Mouse (Mus musculus) embryonic facial prominence, embryonic 15.5 days (tissue): ENCODE measurements around the gene Adap2. TPM values are rescaled to one million over a fixed set of nuclear protein-coding genes. Genes with fewer than 3 reads are reported as not detected.
"Not testable (repeated sequence)": the region's sequence is repeated elsewhere in the genome, so short reads cannot be mapped to it uniquely, and the experiment has no call there.

ENCODE experiments used
- ATAC-seq: fragments of 200-750 bp; cut with Nextera tagmentation; 2 replicates; pipeline ENCODE4 v1.8.0; 2017; ENCODE audit warnings: low read depth, moderate TSS enrichment; ENCODE audit not compliant: insufficient number of reproducible peaks, low FRiP score, low TSS enrichment
- H3K27ac ChIP-seq: fragments of 300-500 bp; sonication (generic); replicated peaks from 2 replicates; pipeline ENCODE4 v1.5.1; 2015; ENCODE audit warnings: mild to moderate bottlenecking, inconsistent platforms
- H3K27me3 ChIP-seq: fragments of 300-500 bp; sonication (generic); 2 replicates; pipeline ENCODE4 v1.6.1; 2015; ENCODE audit warnings: inconsistent platforms
- H3K36me3 ChIP-seq: fragments of 300-500 bp; sonication (generic); 2 replicates; pipeline ENCODE4 v1.6.1; 2015; ENCODE audit warnings: mild to moderate bottlenecking, inconsistent platforms
- H3K4me1 ChIP-seq: fragments of 300-500 bp; sonication (generic); 2 replicates; pipeline ENCODE4 v1.6.1; 2015; ENCODE audit warnings: inconsistent platforms
- H3K4me2 ChIP-seq: fragments of 300-500 bp; sonication (generic); replicated peaks from 2 replicates; pipeline ENCODE4 v1.6.1; 2015; ENCODE audit warnings: mild to moderate bottlenecking, inconsistent platforms
- H3K4me3 ChIP-seq: fragments of 300-500 bp; sonication (generic); replicated peaks from 2 replicates; pipeline ENCODE4 v1.5.1; 2015; ENCODE audit warnings: mild to moderate bottlenecking, inconsistent platforms
- H3K9ac ChIP-seq: fragments of 300-500 bp; sonication (generic); 2 replicates; pipeline ENCODE4 v1.6.1; 2015; ENCODE audit warnings: inconsistent platforms
- H3K9me3 ChIP-seq: fragments of 300-500 bp; sonication (generic); replicated peaks from 2 replicates; pipeline ENCODE4 v1.6.1; 2016; ENCODE audit warnings: inconsistent platforms
- WGBS: fragments of 180-500 bp; shearing (Covaris S2); methylation state at CpG from one replicate; pipeline ENCODE4 v1.1.7; 2015; 5-methylcytosine and 5-hydroxymethylcytosine counted together
- polyA plus RNA-seq: library from polyadenylated mRNA; unstranded; fragments of >200 nt; fragmentation: Nextera tagmentation; extraction: Ambion mirVana; gene quantifications from 2 replicates; pipeline ENCODE4 v1.2.1, GENCODE M21; 2015

Adap2 gene
- polyA plus RNA-seq, 1 experiment from 2014 or later = 3.0 TPM

GRCm38 (mm10) chr11:80178316-80178715 lies 24.4 kb downstream of the Adap2 start:
- Histone ChIP-seq H3K4me1 (no peaks in the 10 kb centered on the region), H3K36me3 (no peaks in the 10 kb centered on the region), H3K9me3 (no peaks in the 10 kb centered on the region), H3K9ac (no peak overlapping the region), H3K27ac (no peak overlapping the region), H3K4me2 (no peak overlapping the region), H3K27me3 (no peaks in the 10 kb centered on the region), H3K4me3 (no peak overlapping the region)
- ATAC-seq = no peak
- WGBS = 72% methylated on average over 8 of the region's 8 CpGs

DNA sequence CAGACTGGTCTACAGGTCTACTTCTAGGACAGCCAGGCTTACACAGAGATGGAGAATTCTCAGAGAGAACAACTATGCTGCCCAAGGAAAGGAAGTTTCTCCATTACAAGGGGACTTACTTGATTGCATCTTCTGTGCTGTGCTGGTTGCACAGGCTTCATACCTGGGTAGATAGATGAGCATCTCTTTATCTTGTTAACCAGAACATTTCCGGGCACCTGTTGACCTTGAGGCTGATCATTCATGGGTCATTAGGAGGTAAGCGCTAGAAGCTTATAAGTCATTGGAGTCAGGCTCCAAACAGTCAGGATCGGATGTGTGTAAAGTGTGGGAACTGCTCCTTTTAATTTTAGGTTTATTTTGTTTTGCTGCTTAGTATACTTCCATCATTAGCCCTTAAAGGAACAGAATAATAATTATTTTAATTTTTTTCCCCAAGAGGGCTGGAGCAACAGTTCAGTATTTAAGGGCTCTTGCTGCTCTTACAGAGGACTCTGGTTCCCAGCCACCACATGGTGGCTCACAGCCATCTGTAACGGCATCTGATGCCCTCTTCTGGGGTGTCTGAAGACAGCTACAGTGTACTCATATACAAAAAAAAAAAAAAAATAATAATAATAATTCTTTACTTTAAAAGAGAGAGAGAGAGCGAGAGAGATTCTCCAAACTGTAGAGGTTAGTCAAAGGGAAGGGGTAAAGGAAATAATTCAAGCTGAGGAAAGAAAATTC lies 27.3 kb downstream of the Adap2 start:
- WGBS = 69% methylated on average over 5 of the region's 5 CpGs
- H3K4me2 ChIP-seq = no peak overlapping the region
- no peak for ATAC-seq
- H3K27me3 ChIP-seq = no peaks in the 10 kb centered on the region
- H3K9me3 ChIP-seq = no peaks in the 10 kb centered on the region
- H3K9ac ChIP-seq = no peak overlapping the region
- no peak overlapping the region for H3K27ac ChIP-seq
- H3K4me1 ChIP-seq = no peaks in the 10 kb centered on the region
- H3K4me3 ChIP-seq = no peak overlapping the region
- no peaks in the 10 kb centered on the region for H3K36me3 ChIP-seq

- peak; percentile 63 for ATAC-seq
- H3K4me1 ChIP-seq = not testable (repeated sequence)
- WGBS = 39% methylated on average over 12 of the region's 12 CpGs
Observed at GRCm38 (mm10) chr11:80183054-80183704, 29.3 kb downstream of the Adap2 start.

GRCm38 (mm10) chr11:80183705-80184255 lies 29.9 kb downstream of the Adap2 start, which contains the start of gene Rnf135:
Gene Rnf135 (plus strand): TSS chr11:80183851.
- WGBS = 1% methylated on average over 33 of the region's 33 CpGs
- no peaks in the 10 kb centered on the region for H3K9me3 ChIP-seq

More at GRCm38 (mm10) chr11:80183054-80183704, 29.3 kb downstream of the Adap2 start:
- Histone ChIP-seq H3K9ac (peak overlapping the region; percentile 81), H3K4me2 (peak overlapping the region; percentile 74), H3K27ac (peak overlapping the region; percentile 87), H3K4me3 (peak overlapping the region; percentile 77)
- H3K9me3 ChIP-seq, H3K27me3 ChIP-seq, H3K36me3 ChIP-seq: not testable (repeated sequence)

GRCm38 (mm10) chr11:80184531-80185071 lies 30.7 kb downstream of the Adap2 start:
- peak overlapping the region; percentile 74 for H3K4me2 ChIP-seq
- H3K27me3 ChIP-seq = no peaks in the 10 kb centered on the region
- H3K27ac ChIP-seq = peak overlapping the region; percentile 87; the same call in 1 of the 2 replicates
- H3K9ac ChIP-seq = no peak overlapping the region
- no peaks in the 10 kb centered on the region for H3K36me3 ChIP-seq
- H3K4me1 ChIP-seq = no peaks in the 10 kb centered on the region
- peak overlapping the region; percentile 77 for H3K4me3 ChIP-seq
- 85% methylated on average over 6 of the region's 6 CpGs for WGBS
- H3K9me3 ChIP-seq = no peaks in the 10 kb centered on the region
- ATAC-seq = no peak

More at GRCm38 (mm10) chr11:80183705-80184255, 29.9 kb downstream of the Adap2 start, which contains the start of gene Rnf135:
- peak within 1 kb of the TSS; percentile 81 for H3K9ac ChIP-seq
- H3K4me1 ChIP-seq = no peaks in the 10 kb centered on the region
- no peaks in the 10 kb centered on the region for H3K36me3 ChIP-seq
- no peaks in the 10 kb centered on the region for H3K27me3 ChIP-seq
- ATAC-seq = peak; percentile 90
- H3K27ac ChIP-seq = peak within 1 kb of the TSS; percentile 87
- H3K4me3 ChIP-seq = peak within 1 kb of the TSS; percentile 77
- H3K4me2 ChIP-seq = peak within 1 kb of the TSS; percentile 74

GRCm38 (mm10) chr11:80185441-80185976 lies 31.6 kb downstream of the Adap2 start:
- not testable (repeated sequence) for H3K9me3 ChIP-seq, H3K27ac ChIP-seq, H3K4me3 ChIP-seq, ATAC-seq, H3K36me3 ChIP-seq, H3K4me2 ChIP-seq, H3K4me1 ChIP-seq, H3K9ac ChIP-seq, H3K27me3 ChIP-seq
- 59% methylated on average over 5 of the region's 5 CpGs for WGBS

DNA sequence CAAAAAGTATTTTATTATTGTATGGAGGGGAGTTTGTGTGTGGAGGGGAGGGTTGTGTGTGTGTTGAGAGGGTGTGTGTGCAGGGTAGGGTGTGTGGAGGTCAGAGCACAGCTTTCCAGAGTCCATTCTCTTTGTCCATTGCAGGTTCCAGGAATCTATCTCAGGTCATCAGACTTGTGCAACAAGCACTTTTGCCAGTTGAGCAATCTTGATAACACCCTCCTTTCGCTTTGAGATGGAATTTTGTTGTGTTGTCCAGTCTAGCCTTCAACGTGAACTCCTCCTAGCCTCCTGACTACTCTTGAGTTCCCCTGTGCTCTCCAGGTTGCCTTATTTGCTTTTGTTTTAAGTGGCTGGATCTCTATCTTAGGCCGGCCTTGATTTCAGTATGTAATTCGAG lies 36.4 kb downstream of the Adap2 start:
- ATAC-seq = no peak
- no peaks in the 10 kb centered on the region for H3K27me3 ChIP-seq
- H3K9ac ChIP-seq = no peak overlapping the region
- H3K4me2 ChIP-seq = no peak overlapping the region
- 70% methylated on average over 4 of the region's 4 CpGs for WGBS
- peaks cover 14% of the 10 kb centered on the region for H3K36me3 ChIP-seq
- no peaks in the 10 kb centered on the region for H3K9me3 ChIP-seq
- H3K4me3 ChIP-seq = no peak overlapping the region
- no peaks in the 10 kb centered on the region for H3K4me1 ChIP-seq
- H3K27ac ChIP-seq = no peak overlapping the region

DNA sequence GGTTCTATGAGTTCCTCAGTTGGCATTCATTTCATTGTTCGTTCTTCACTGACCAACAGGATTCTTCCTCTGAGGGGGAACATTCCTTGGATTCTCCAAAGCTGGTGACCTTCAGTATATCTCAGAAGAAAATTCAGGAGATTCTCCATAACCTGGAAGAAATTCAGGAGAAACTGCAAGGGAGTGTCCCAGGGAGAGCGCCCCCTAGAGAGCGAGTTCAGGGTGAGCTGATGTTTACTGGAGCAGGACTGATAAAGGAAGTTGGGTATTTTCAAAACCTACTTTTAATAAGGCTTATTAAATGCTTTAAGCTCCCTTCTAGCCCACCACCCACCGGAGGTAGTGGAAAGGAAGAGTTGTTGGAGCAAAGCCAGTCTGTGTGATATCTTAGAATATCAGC lies 39.9 kb downstream of the Adap2 start:
- ATAC-seq = no peak
- no peak overlapping the region for H3K4me3 ChIP-seq
- H3K27ac ChIP-seq = no peak overlapping the region
- no peak overlapping the region for H3K9ac ChIP-seq
- no peaks in the 10 kb centered on the region for H3K4me1 ChIP-seq
- no peaks in the 10 kb centered on the region for H3K9me3 ChIP-seq
- no peaks in the 10 kb centered on the region for H3K27me3 ChIP-seq
- peaks cover 14% of the 10 kb centered on the region for H3K36me3 ChIP-seq
- H3K4me2 ChIP-seq = no peak overlapping the region
- WGBS = 71% methylated on average over 4 of the region's 4 CpGs

DNA sequence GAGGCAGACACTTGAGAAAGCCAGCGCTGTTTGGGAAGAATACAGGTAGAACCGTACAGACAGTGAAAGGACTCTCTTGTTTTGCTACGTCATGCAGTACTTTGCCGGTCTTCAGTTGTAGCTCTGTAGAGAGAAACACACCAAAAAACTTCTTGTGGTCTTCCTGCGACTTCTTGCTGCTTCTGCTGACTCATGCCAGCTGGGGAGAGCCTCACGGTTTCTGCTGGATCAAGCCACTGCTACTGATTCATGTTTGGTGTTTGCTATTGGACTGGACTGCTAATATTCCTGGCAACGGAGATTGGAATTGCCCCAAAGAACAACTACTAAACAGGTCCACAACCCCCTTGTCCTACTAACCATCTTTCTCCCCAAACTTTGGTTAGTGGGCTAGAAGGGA lies 42.4 kb downstream of the Adap2 start:
- ATAC-seq = no peak
- WGBS = 83% methylated on average over 7 of the region's 7 CpGs
- Histone ChIP-seq H3K9ac (no peak overlapping the region), H3K4me2 (no peak overlapping the region), H3K27me3 (no peaks in the 10 kb centered on the region), H3K36me3 (peaks cover 14% of the 10 kb centered on the region), H3K4me3 (no peak overlapping the region), H3K27ac (no peak overlapping the region), H3K9me3 (no peaks in the 10 kb centered on the region), H3K4me1 (no peaks in the 10 kb centered on the region)

- Histone ChIP-seq H3K27me3 (no peaks in the 10 kb centered on the region), H3K36me3 (peaks cover 7% of the 10 kb centered on the region), H3K4me3 (no peak overlapping the region), H3K9ac (no peak overlapping the region), H3K9me3 (no peaks in the 10 kb centered on the region), H3K4me2 (no peak overlapping the region), H3K27ac (no peak overlapping the region), H3K4me1 (no peaks in the 10 kb centered on the region)
- ATAC-seq = no peak
- 93% methylated on average over 3 of the region's 3 CpGs for WGBS
Observed at GRCm38 (mm10) chr11:80199316-80199715, 45.4 kb downstream of the Adap2 start.

- ATAC-seq = no peak
- no peak overlapping the region for H3K27ac ChIP-seq
- no peak overlapping the region for H3K9ac ChIP-seq
- no peaks in the 10 kb centered on the region for H3K4me1 ChIP-seq
- no peak overlapping the region for H3K4me3 ChIP-seq
- H3K9me3 ChIP-seq = no peaks in the 10 kb centered on the region
- 96% methylated on average over 2 of the region's 2 CpGs for WGBS
- no peaks in the 10 kb centered on the region for H3K27me3 ChIP-seq
- H3K4me2 ChIP-seq = no peak overlapping the region
- H3K36me3 ChIP-seq = peaks cover 2% of the 10 kb centered on the region; the same call in 1 of the 2 replicates
Observed at GRCm38 (mm10) chr11:80199773-80200172, 45.9 kb downstream of the Adap2 start.
